Mouse (Mus musculus) limb, embryonic 13.5 days (tissue): ENCODE data around the gene Ccdc84. TPM values are rescaled to one million over a fixed set of nuclear protein-coding genes. Genes with fewer than 3 reads are reported as not detected.
"Not testable (repeated sequence)": the region's sequence is repeated elsewhere in the genome, so short reads cannot be mapped to it uniquely, and the experiment has no call there.

Experiments
- ATAC-seq: fragments of 200-750 bp; cut with Nextera tagmentation; 2 replicates; pipeline ENCODE4 v1.8.0; 2017; ENCODE audit warnings: low read depth, moderate number of reproducible peaks, moderate TSS enrichment; ENCODE audit not compliant: low FRiP score
- H3K27ac ChIP-seq: fragments of 300-500 bp; sonication (generic); 2 replicates; pipeline ENCODE4 v1.5.1; 2015; ENCODE audit warnings: inconsistent platforms, mild to moderate bottlenecking, moderate library complexity
- H3K27me3 ChIP-seq: fragments of 300-500 bp; sonication (generic); 2 replicates; pipeline ENCODE4 v1.6.1; 2015; ENCODE audit warnings: mild to moderate bottlenecking, inconsistent platforms
- H3K36me3 ChIP-seq: fragments of 300-500 bp; sonication (generic); 2 replicates; pipeline ENCODE4 v1.6.1; 2015; ENCODE audit warnings: inconsistent platforms, mild to moderate bottlenecking, moderate library complexity
- H3K4me1 ChIP-seq: fragments of 300-500 bp; sonication (generic); 2 replicates; pipeline ENCODE4 v1.6.1; 2015; ENCODE audit warnings: inconsistent platforms
- H3K4me2 ChIP-seq: fragments of 300-500 bp; sonication (generic); replicated peaks from 2 replicates; pipeline ENCODE4 v1.6.1; 2015; ENCODE audit warnings: inconsistent platforms, mild to moderate bottlenecking, moderate library complexity
- H3K4me3 ChIP-seq: fragments of 300-500 bp; sonication (generic); 2 replicates; pipeline ENCODE4 v1.5.1; 2015; ENCODE audit warnings: moderate library complexity, mild to moderate bottlenecking, inconsistent platforms
- H3K9ac ChIP-seq: fragments of 300-500 bp; sonication (generic); 2 replicates; pipeline ENCODE4 v1.6.1; 2015; ENCODE audit warnings: mild to moderate bottlenecking, inconsistent platforms
- H3K9me3 ChIP-seq: fragments of 300-500 bp; sonication (generic); 2 replicates; pipeline ENCODE4 v1.6.1; 2016; ENCODE audit warnings: inconsistent platforms
- WGBS: fragments of 180-500 bp; shearing (Covaris S2); methylation state at CpG from one replicate; pipeline ENCODE4 v1.1.7; 2015; 5-methylcytosine and 5-hydroxymethylcytosine counted together
- microRNA-seq: library from miRNA; unstranded; fragments of <30 nt; microRNA quantifications from one replicate; pipeline ENCODE4, GENCODE M21; 2016
- polyA plus RNA-seq: library from polyadenylated mRNA; unstranded; fragments of >200 nt; fragmentation: Nextera tagmentation; extraction: Ambion mirVana; gene quantifications from 2 replicates; pipeline ENCODE4 v1.2.1, GENCODE M21; 2015

Gene Ccdc84
- polyA plus RNA-seq, 1 experiment from 2014 or later: 32.2 TPM

DNA sequence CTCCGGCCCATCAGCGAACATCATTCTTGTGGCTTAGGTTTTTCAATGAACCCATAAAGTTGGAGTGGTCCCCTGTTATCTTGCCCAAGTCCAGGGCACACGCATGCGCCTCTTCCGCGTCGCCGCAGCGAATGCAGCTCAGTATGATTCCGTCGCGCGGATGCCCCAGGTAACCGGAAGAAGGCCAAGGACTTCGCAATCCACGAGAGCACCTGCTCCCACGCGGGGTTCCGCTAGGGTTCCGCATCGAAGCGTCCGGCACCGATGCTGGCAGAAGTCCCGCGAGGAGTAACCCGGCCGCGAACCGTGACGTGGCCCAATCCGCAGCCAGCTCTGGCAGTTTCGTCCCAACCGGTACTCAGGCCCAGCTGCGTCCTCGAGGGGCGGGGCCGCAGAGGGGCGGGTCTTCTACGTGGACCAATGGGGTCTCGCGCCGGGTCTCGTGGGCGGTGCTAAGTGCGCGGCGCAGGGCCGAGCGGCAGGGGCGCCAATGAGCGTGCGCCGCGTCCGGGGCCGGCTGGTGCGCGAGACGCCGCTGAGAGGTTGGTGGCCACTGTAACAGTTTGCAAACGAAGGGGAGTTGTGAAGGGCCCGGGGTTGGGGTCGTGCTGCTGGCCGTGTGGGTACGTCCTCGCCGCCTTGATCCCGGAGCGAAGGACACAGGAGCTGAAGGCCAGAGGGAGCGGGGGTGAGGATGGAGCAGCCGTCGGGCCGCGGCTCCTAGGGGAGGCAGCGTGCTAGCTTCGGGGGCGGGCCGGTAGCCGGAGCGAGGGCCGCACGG lies 39.1 kb downstream of the Ccdc84 start, which contains the start of gene Hyou1:
Hyou1 (plus strand) TSS at position 437 of the 781 bp plus-strand sequence.
- Histone ChIP-seq H3K9ac (peak within 1 kb of the TSS; percentile 96), H3K4me2 (peak within 1 kb of the TSS; percentile 98), H3K9me3 (no peaks in the 10 kb centered on the region), H3K36me3 (peaks cover 37% of the 10 kb centered on the region), H3K27ac (peak within 1 kb of the TSS; percentile 84), H3K4me1 (peaks cover 18% of the 10 kb centered on the region), H3K4me3 (peak within 1 kb of the TSS; percentile 93), H3K27me3 (no peaks in the 10 kb centered on the region)
- peak; percentile 98 for ATAC-seq
- under 1% methylated on average over 82 of the region's 83 CpGs for WGBS

DNA sequence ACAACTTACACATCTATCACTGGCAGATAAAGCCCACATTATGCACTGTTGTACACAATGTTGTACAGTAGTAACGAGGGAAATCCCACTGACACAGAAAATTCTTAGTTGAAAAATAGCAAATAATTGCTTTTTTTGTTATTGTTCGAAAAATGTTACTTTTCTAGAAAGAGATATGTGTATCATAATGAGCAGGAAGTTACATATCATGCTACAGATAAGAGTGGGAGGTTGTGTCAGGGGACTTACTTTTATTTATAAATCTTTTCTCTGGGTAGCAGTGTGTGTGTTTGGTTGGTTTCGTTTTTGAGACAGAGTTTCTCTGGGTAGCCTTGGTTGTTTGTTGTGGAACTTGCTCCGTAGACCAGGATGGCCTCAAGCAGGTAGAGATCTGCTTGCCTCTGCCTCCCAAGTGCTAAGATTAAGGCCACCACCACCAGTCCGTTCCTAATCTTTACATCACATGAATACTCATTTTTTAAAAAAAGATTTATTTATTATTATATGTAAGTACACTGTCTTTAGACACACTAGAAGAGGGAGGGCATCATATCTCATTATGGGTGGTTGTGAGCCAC lies 40.1 kb downstream of the Ccdc84 start:
- Histone ChIP-seq H3K36me3 (peaks cover 27% of the 10 kb centered on the region), H3K27me3 (no peaks in the 10 kb centered on the region), H3K4me1 (peaks cover 18% of the 10 kb centered on the region), H3K9ac (peak overlapping the region; percentile 76), H3K9me3 (no peaks in the 10 kb centered on the region), H3K4me3 (peak overlapping the region; percentile 93), H3K4me2 (peak overlapping the region; percentile 98), H3K27ac (0 out of 2 replicates have a peak overlapping the region, but pooled peaks have one; percentile 58)
- 90% methylated on average over 5 of the region's 5 CpGs for WGBS
- ATAC-seq: no peak

DNA sequence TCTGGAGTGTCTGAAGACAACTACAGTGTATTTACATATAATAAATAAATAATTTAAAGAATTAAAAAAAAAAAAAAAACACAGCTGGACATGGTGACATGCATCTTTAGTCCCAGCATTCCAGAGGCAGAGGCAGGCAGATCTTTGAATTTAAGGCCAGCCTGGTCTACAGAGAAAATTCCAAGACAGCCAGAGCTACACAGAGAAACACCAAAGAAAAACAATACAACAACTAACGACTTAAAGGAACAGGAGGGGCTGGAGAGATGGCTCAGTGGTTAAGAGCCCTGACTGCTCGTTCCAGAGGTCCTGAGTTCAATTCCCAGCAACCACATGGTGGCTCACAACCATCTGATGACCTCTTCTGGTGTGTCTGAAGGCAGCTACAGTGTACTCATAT lies 41.0 kb downstream of the Ccdc84 start:
- not testable (repeated sequence) for H3K4me2 ChIP-seq, ATAC-seq, H3K4me3 ChIP-seq, H3K27ac ChIP-seq, H3K9me3 ChIP-seq, H3K9ac ChIP-seq, H3K27me3 ChIP-seq
- WGBS: 89% methylated on average over 2 of the region's 2 CpGs
- peaks cover 18% of the 10 kb centered on the region for H3K4me1 ChIP-seq
- peaks cover 18% of the 10 kb centered on the region for H3K36me3 ChIP-seq

- Histone ChIP-seq H3K4me1 (peaks cover 18% of the 10 kb centered on the region), H3K4me3 (no peak overlapping the region), H3K9ac (no peak overlapping the region), H3K36me3 (peaks cover 6% of the 10 kb centered on the region), H3K4me2 (no peak overlapping the region), H3K9me3 (no peaks in the 10 kb centered on the region), H3K27ac (no peak overlapping the region), H3K27me3 (no peaks in the 10 kb centered on the region)
- WGBS: 90% methylated on average over 6 of the region's 6 CpGs
- no peak for ATAC-seq
Observed at GRCm38 (mm10) chr9:44376141-44376540, 42.2 kb downstream of the Ccdc84 start.

DNA sequence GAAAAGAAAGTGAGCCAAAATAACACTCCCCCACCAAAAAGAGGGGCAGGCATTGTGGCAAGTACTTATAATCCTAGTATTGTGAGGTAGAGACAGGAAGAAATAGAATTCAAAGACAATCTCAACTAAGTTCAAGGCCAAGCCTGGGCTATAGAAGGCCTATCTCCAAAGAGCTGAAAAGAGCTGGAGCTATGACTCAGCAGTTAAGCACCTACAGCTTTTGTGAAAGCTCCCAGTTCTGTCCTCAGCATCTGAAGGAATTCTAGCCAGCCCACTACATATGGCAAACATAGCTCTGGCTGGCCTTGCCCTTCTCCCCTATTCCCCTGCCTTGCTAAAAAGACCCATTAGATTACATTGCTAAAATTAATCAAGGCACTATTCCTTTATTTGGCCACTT lies 45.0 kb downstream of the Ccdc84 start:
- H3K9ac ChIP-seq: no peak overlapping the region
- H3K36me3 ChIP-seq: no peaks in the 10 kb centered on the region
- H3K4me3 ChIP-seq: no peak overlapping the region
- H3K9me3 ChIP-seq: no peaks in the 10 kb centered on the region
- H3K4me1 ChIP-seq: peaks cover 2% of the 10 kb centered on the region; the same call in 1 of the 2 replicates
- H3K27me3 ChIP-seq: no peaks in the 10 kb centered on the region
- no peak overlapping the region for H3K4me2 ChIP-seq
- no peak overlapping the region for H3K27ac ChIP-seq
- no peak for ATAC-seq

DNA sequence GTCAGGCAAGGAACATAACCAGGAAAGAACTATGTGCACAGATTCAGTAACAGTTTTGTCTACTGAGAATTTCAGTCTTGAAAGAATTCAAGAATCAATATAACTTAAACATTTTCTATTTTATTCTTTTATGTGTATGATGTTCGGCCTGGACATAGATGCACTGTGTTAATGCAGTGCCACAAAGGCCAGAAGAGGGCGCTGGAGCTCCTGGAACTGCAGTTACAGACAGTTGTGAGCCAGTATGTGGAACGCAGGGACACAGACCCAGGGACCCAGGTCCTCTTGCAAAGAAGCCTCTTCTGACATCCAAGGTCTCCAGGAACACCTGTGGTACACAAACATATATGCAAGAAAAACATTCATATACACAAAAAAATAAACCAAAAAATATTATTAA lies 53.9 kb downstream of the Ccdc84 start:
- ATAC-seq: no peak
- WGBS: 61% methylated on average over 3 of the region's 3 CpGs
- no peak overlapping the region for H3K4me2 ChIP-seq

GRCm38 (mm10) chr9:44361931-44362330 lies 56.4 kb downstream of the Ccdc84 start:
- 0 out of 2 replicates have a peak overlapping the region, but pooled peaks have one; percentile 28 for H3K27ac ChIP-seq
- peak overlapping the region; percentile 88 for H3K4me2 ChIP-seq
- H3K27me3 ChIP-seq, H3K9ac ChIP-seq, H3K9me3 ChIP-seq, H3K4me1 ChIP-seq: not testable (repeated sequence)
- H3K36me3 ChIP-seq: peaks cover 28% of the 10 kb centered on the region
- peak; percentile 52; the same call in 1 of the 2 replicates for ATAC-seq
- H3K4me3 ChIP-seq: peak overlapping the region; percentile 95
- WGBS: 38% methylated on average over 4 of the region's 4 CpGs

More for the DNA sequence above, 53.9 kb downstream of the Ccdc84 start:
- no peaks in the 10 kb centered on the region for H3K27me3 ChIP-seq
- peaks cover 5% of the 10 kb centered on the region for H3K36me3 ChIP-seq
- H3K27ac ChIP-seq: no peak overlapping the region
- H3K9ac ChIP-seq: no peak overlapping the region
- no peak overlapping the region for H3K4me3 ChIP-seq
- H3K9me3 ChIP-seq: no peaks in the 10 kb centered on the region
- peaks cover 8% of the 10 kb centered on the region for H3K4me1 ChIP-seq

- Histone ChIP-seq H3K9me3 (no peaks in the 10 kb centered on the region), H3K4me3 (peak within 1 kb of the TSS; percentile 95), H3K27me3 (no peaks in the 10 kb centered on the region), H3K36me3 (peaks cover 34% of the 10 kb centered on the region), H3K4me1 (peaks cover 8% of the 10 kb centered on the region), H3K27ac (0 out of 2 replicates have a peak within 1 kb of the TSS, but pooled peaks have one; percentile 28), H3K4me2 (peak within 1 kb of the TSS; percentile 88), H3K9ac (peak within 1 kb of the TSS; percentile 87)
- under 1% methylated on average over 44 of the region's 44 CpGs for WGBS
- ATAC-seq: peak; percentile 94
Observed at GRCm38 (mm10) chr9:44361190-44361917, 57.0 kb downstream of the Ccdc84 start, which contains the start of gene Vps11. Gene Vps11, minus strand, starts transcription at chr9:44361670.

Small RNAs within 50 kb of the gene (microRNA-seq; reads per million reads assigned to microRNA genes)
- not detected for gene Mir7085

Other genes with a start within 250 kb of the Ccdc84 start
- gene Cbl, start 184.5 kb downstream of the Ccdc84 start, polyA plus RNA-seq: 17.5 and 19.6 TPM in 2 replicates
- gene Ccdc153, start 177.9 kb downstream of the Ccdc84 start, polyA plus RNA-seq: not detected in 2 replicates
- gene Pdzd3, start 167.1 kb downstream of the Ccdc84 start, polyA plus RNA-seq: 0.09 and 0.11 TPM in 2 replicates
- gene Nlrx1, start 150.0 kb downstream of the Ccdc84 start, polyA plus RNA-seq: 8.2 and 8.3 TPM in 2 replicates
- gene Abcg4, start 130.0 kb downstream of the Ccdc84 start, polyA plus RNA-seq: 7.3 and 7.4 TPM in 2 replicates
- 26.1 and 29.6 TPM in 2 replicates for gene Hinfp, start 112.9 kb downstream of the Ccdc84 start, polyA plus RNA-seq
- gene C2cd2l, start 98.3 kb downstream of the Ccdc84 start, polyA plus RNA-seq: 6.8 and 7.8 TPM in 2 replicates
- 40.2 and 40.5 TPM in 2 replicates for gene Dpagt1, start 92.5 kb downstream of the Ccdc84 start, polyA plus RNA-seq
- 382 and 390 TPM in 2 replicates for gene H2afx, start 83.9 kb downstream of the Ccdc84 start, polyA plus RNA-seq
- gene Hmbs, start 74.3 kb downstream of the Ccdc84 start, polyA plus RNA-seq: 111 and 116 TPM in 2 replicates
- gene Vps11, start 56.9 kb downstream of the Ccdc84 start, polyA plus RNA-seq: 27.8 and 28.9 TPM in 2 replicates
- gene Hyou1, start 39.1 kb downstream of the Ccdc84 start, polyA plus RNA-seq: 30.9 and 36.8 TPM in 2 replicates
- 11.1 and 11.5 TPM in 2 replicates for gene Slc37a4, start 21.7 kb downstream of the Ccdc84 start, polyA plus RNA-seq
- 1,961 and 2,001 TPM in 2 replicates for gene Rps25, start 11.4 kb downstream of the Ccdc84 start, polyA plus RNA-seq
- 160 and 165 TPM in 2 replicates for gene Trappc4, start 11.0 kb downstream of the Ccdc84 start, polyA plus RNA-seq
- not detected in 2 replicates for gene Foxr1, start 22.6 kb upstream of the Ccdc84 start, polyA plus RNA-seq
- 0.31 and 0.36 TPM in 2 replicates for gene Upk2, start 36.4 kb upstream of the Ccdc84 start, polyA plus RNA-seq
- 14.5 and 15.0 TPM in 2 replicates for gene Bcl9l, start 64.3 kb upstream of the Ccdc84 start, polyA plus RNA-seq
- gene Cxcr5, start 143.3 kb upstream of the Ccdc84 start, polyA plus RNA-seq: 0.09 TPM in 1 of 2 replicates, not detected in the other
- 25.8 and 26.0 TPM in 2 replicates for gene Ddx6, start 186.3 kb upstream of the Ccdc84 start, polyA plus RNA-seq